Mouse (Mus musculus) left cerebral cortex, postnatal 14 days (tissue): ENCODE measurements around the gene Gm13078. TPM values are rescaled to one million over a fixed set of nuclear protein-coding genes. Genes with fewer than 3 reads are reported as not detected.

Experiments
- DNase-seq, 2 experiments: peaks; one replicate each; pipeline ENCODE4 v3.0.0; 2021 to 2022; ENCODE audit warnings: low spot score in 2 of 2, mixed read lengths in 1 of 2
- intact Hi-C: fragments of 180-260 bp; cut with DNase I; formaldehyde crosslinking; loops from one replicate; pipeline ENCODE4 v1.15.1; 2025
- long read RNA-seq, 2 experiments: library from polyadenylated mRNA; stranded (forward); transcript quantifications; one replicate each; pipeline ENCODE4 v2.0.0; 2021
- total RNA-seq, 2 experiments: library from RNA; stranded (reverse); gene quantifications; 2 replicates each; pipeline ENCODE4 v1.2.3; 2021

The Gm13078 gene
- total RNA-seq, result not detected
- long read RNA-seq, experiment 1, result 0 reads
- long read RNA-seq, experiment 2, result 0 reads

DNA sequence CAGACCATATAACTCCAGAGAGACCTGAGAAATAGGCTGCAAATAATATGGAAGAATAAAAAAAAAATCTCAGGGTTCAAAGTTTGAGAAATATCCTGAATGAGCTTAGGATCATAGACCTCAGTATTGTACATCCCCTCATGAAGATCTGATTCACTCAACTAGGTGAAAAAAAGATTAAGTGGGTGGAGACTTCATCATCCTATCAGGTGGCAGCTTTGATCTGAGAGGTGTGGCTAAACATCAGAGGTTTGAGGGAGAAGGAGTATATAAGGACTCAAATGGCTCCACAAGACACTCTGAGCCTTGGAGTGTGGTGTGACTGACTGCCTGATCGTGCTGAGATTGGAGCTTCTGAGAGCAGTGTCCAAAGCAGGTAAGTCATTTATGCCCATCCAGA, at the start of gene Gm13078:
Gm13078 (plus strand) TSS at position 301 of the 400 bp plus-strand sequence.
- DNase-seq, result no peak
- intact Hi-C loops, result no loop called here

DNA sequence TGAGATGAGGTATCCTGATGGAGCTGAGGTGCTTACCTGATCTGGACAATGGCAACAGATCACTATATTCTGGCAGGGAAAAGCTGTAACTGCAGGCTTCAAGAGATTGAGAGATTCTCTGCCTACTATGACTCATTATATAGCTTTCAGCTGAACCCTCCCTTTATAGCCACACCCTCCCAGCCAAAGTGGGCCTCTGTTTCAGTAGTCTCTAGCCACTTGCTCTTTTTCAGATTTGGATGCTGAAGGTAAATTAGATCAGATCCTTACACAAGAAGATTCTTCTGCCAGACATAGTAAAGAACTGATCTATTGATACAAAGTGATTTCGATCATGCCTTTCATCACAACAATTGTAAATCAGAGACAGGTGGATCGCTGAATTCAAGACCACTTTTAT, 16.6 kb upstream of the Gm13078 start, which contains the start of gene Gm13089:
Gm13089 (minus strand) TSS at position 101 of the 400 bp plus-strand sequence.
- no peak for DNase-seq
- intact Hi-C loops, result no loop called here

Other genes starting within 250 kb of the Gm13078 start
- gene Gm13043, start 208.1 kb upstream of the Gm13078 start, total RNA-seq, result not detected
- gene Gm13040, start 183.5 kb upstream of the Gm13078 start, total RNA-seq, result not detected
- not detected for gene BC080695, start 167.8 kb upstream of the Gm13078 start, total RNA-seq
- not detected for gene Gm13057, start 167.7 kb upstream of the Gm13078 start, total RNA-seq
- not detected for gene Gm13083, start 104.5 kb upstream of the Gm13078 start, total RNA-seq
- not detected for gene Gm13088, start 62.2 kb upstream of the Gm13078 start, total RNA-seq
- gene Gm13089, start 16.7 kb upstream of the Gm13078 start, total RNA-seq, result not detected
- gene Gm13023, start 69.9 kb downstream of the Gm13078 start, total RNA-seq, result not detected
- gene Gm13084, start 96.6 kb downstream of the Gm13078 start, total RNA-seq, result not detected
- gene Gm13103, start 127.0 kb downstream of the Gm13078 start, total RNA-seq, result not detected
- gene Pramef6, start 180.9 kb downstream of the Gm13078 start, total RNA-seq, result not detected
- not detected for gene Pramef25, start 231.6 kb downstream of the Gm13078 start, total RNA-seq
- not detected for gene Gm13101, start 247.5 kb downstream of the Gm13078 start, total RNA-seq